Mouse (Mus musculus) CH12.LX (cell line): ENCODE measurements around the gene Gm26566. TPM values are rescaled to one million over a fixed set of nuclear protein-coding genes. Genes with fewer than 3 reads are reported as not detected.

ENCODE experiments used
- DNase-seq: peaks from one replicate; pipeline ENCODE4 v3.0.0-alpha.2; 2013; ENCODE audit errors: extremely low read depth
- H3K27ac ChIP-seq: 2 replicates; pipeline ENCODE4 v1.5.1; 2012; ENCODE audit warnings: low read depth, mild to moderate bottlenecking, control low read depth, moderate library complexity; ENCODE audit not compliant: insufficient read depth
- H3K27me3 ChIP-seq: replicated peaks from 2 replicates; pipeline ENCODE3; 2012; ENCODE audit warnings: inconsistent platforms
- H3K36me3 ChIP-seq, 2 experiments: replicated peaks in 1 of 2; 2 replicates each; pipeline versions ENCODE3 to v1.6.1; 2012; ENCODE audit warnings: inconsistent platforms in 1 of 2, low read length in 1 of 2, mild to moderate bottlenecking in 1 of 2, mixed read lengths in 1 of 2, moderate library complexity in 1 of 2; ENCODE audit not compliant: control insufficient read depth in 1 of 2, insufficient read depth in 1 of 2
- H3K4me1 ChIP-seq, 2 experiments: 2 replicates each; pipeline ENCODE4 v1.6.1; 2012; ENCODE audit warnings: inconsistent platforms in 1 of 2, moderate library complexity in 1 of 2; ENCODE audit not compliant: insufficient read depth in 2 of 2, control insufficient read depth in 1 of 2
- H3K4me2 ChIP-seq: 2 replicates; pipeline ENCODE4 v1.6.1; 2012; ENCODE audit warnings: low read depth, mild to moderate bottlenecking, control low read depth; ENCODE audit not compliant: poor library complexity, insufficient read depth, severe bottlenecking
- H3K4me3 ChIP-seq, 3 experiments: fragments of 150-350 bp in 1 of 3; sonication (generic) in 1 of 3; replicated peaks in 1 of 3; 2 replicates each; pipeline versions ENCODE3 to v1.5.1; 2011 to 2012; ENCODE audit warnings: low read depth in 2 of 3, low read length in 2 of 3, mild to moderate bottlenecking in 2 of 3, moderate library complexity in 2 of 3, control low read depth in 1 of 3, improper control_type of control experiment in 1 of 3, inconsistent platforms in 1 of 3, mixed read lengths in 1 of 3; ENCODE audit not compliant: poor library complexity in 1 of 3
- H3K79me2 ChIP-seq: replicated peaks from 2 replicates; pipeline ENCODE4 v1.6.1; 2012; ENCODE audit warnings: mild to moderate bottlenecking, moderate library complexity; ENCODE audit not compliant: control insufficient read depth, poor library complexity, insufficient read depth, severe bottlenecking; ENCODE audit errors: extremely low read depth
- H3K9ac ChIP-seq: 2 replicates; pipeline ENCODE4 v1.6.1; 2012; ENCODE audit warnings: low read depth, mild to moderate bottlenecking, control low read depth, moderate library complexity; ENCODE audit not compliant: insufficient read depth
- H3K9me3 ChIP-seq: replicated peaks from 2 replicates; pipeline ENCODE3; 2012; ENCODE audit warnings: low read length, inconsistent platforms, mixed read lengths
- BHLHE40 ChIP-seq: IDR thresholded peaks from 2 replicates; pipeline ENCODE4 v1.6.1; 2011; ENCODE audit warnings: mild to moderate bottlenecking, low read depth, low read length, improper control_type of control experiment
- CTCF ChIP-seq, 2 experiments: IDR thresholded peaks in 1 of 2; conservative IDR thresholded peaks in 1 of 2; 2 replicates each; pipeline ENCODE4 v1.5.1; 2011 to 2012; ENCODE audit warnings: low read depth in 2 of 2, low read length in 2 of 2, improper control_type of control experiment in 1 of 2, inconsistent platforms in 1 of 2, mild to moderate bottlenecking in 1 of 2, moderate library complexity in 1 of 2
- E2F4 ChIP-seq: IDR thresholded peaks from 2 replicates; pipeline ENCODE4 v1.6.1; 2011; ENCODE audit warnings: low read depth, low read length, improper control_type of control experiment; ENCODE audit not compliant: insufficient replicate concordance
- ELF1 ChIP-seq: IDR thresholded peaks from 2 replicates; pipeline ENCODE4 v1.6.1; 2014; ENCODE audit warnings: low read depth, mild to moderate bottlenecking, inconsistent platforms, low read length, improper control_type of control experiment
- HCFC1 ChIP-seq: IDR thresholded peaks from 2 replicates; pipeline ENCODE4 v1.6.1; 2012; ENCODE audit warnings: low read depth, mild to moderate bottlenecking, inconsistent platforms, low read length, improper control_type of control experiment
- IRF4 ChIP-seq: IDR thresholded peaks from 2 replicates; pipeline ENCODE4 v1.6.1; 2014; ENCODE audit warnings: low read depth, mild to moderate bottlenecking, inconsistent platforms, low read length, improper control_type of control experiment
- JUND ChIP-seq: conservative IDR thresholded peaks from 2 replicates; pipeline ENCODE4 v1.6.1; 2011; ENCODE audit warnings: low read depth, low read length, improper control_type of control experiment
- MAFK ChIP-seq: IDR thresholded peaks from 2 replicates; pipeline ENCODE4 v1.6.1; 2011; ENCODE audit warnings: low read length, improper control_type of control experiment; ENCODE audit not compliant: insufficient replicate concordance
- MAX ChIP-seq: IDR thresholded peaks from 2 replicates; pipeline ENCODE4 v1.6.1; 2011; ENCODE audit warnings: low read length, improper control_type of control experiment
- MXI1 ChIP-seq: IDR thresholded peaks from 2 replicates; pipeline ENCODE4 v1.6.1; 2011; ENCODE audit warnings: mild to moderate bottlenecking, low read depth, low read length, improper control_type of control experiment
- MYC ChIP-seq: IDR thresholded peaks from 2 replicates; pipeline ENCODE4 v1.6.1; 2011; ENCODE audit warnings: low read depth, mild to moderate bottlenecking, improper control_type of control experiment, low read length
- NELFE ChIP-seq: IDR thresholded peaks from 2 replicates; pipeline ENCODE4 v1.6.1; 2011; ENCODE audit warnings: low read depth, low read length, improper control_type of control experiment
- RAD21 ChIP-seq: IDR thresholded peaks from 2 replicates; pipeline ENCODE4 v1.6.1; 2011; ENCODE audit warnings: low read depth, mild to moderate bottlenecking, low read length, improper control_type of control experiment, moderate library complexity
- SMC3 ChIP-seq: IDR thresholded peaks from 2 replicates; pipeline ENCODE4 v1.6.1; 2011; ENCODE audit warnings: low read depth, low read length, improper control_type of control experiment
- USF1 ChIP-seq: IDR thresholded peaks from 2 replicates; pipeline ENCODE4 v1.6.1; 2014; ENCODE audit warnings: low read depth, mild to moderate bottlenecking, inconsistent platforms, low read length, improper control_type of control experiment
- USF2 ChIP-seq: conservative IDR thresholded peaks from 2 replicates; pipeline ENCODE4 v1.6.1; 2011; ENCODE audit warnings: low read depth, low read length, improper control_type of control experiment
- dilution Hi-C: fragments of 300-500 bp; cut with MboI; formaldehyde crosslinking; loops from 2 replicates; pipeline ENCODE4 v1.14.3; 2020; ENCODE audit warnings: low sequenced_read_pairs; ENCODE audit not compliant: extremely low pct_unique_long_range_greater_than_20kb, extremely low pct_ligation_motif_present
- in situ Hi-C: fragments of 300-500 bp; cut with MboI; formaldehyde crosslinking; loops from 3 replicates; pipeline ENCODE4 v1.14.3; 2019; ENCODE audit warnings: low sequenced_read_pairs, low pct_ligation_motif_present, low pct_unique_long_range_greater_than_20kb, mixed read lengths
- polyA plus RNA-seq: library from polyadenylated mRNA; unstranded; fragments of >175 nt; gene quantifications from 2 replicates; pipeline ENCODE4 v1.2.1, GENCODE M21; 2012; ENCODE audit warnings: low read depth; ENCODE audit not compliant: insufficient read length
- total RNA-seq, 2 experiments: library from RNA; depleted of rRNA; stranded (reverse); fragments of 300-350 nt in 1 of 2; fragments of >200 nt in 1 of 2; gene quantifications; 2 replicates each; pipeline ENCODE4 v1.2.3; 2012 to 2014

Gene Gm26566
- total and polyA plus RNA-seq, 3 experiments = 0.49 to 11.9 TPM; not detected in 1

GRCm38 (mm10) chr4:88681353-88681752, 40.3 kb upstream of the Gm26566 start:
- H3K4me2 ChIP-seq = peak overlapping the region; percentile 78
- H3K79me2 ChIP-seq = no peaks in the 10 kb centered on the region
- no peaks in the 10 kb centered on the region for H3K36me3 ChIP-seq
- DNase-seq = no peak
- dilution Hi-C loops (no loop called here), in situ Hi-C loops (no loop called here)
- peaks cover 0 to 8% of the 10 kb centered on the region in 2 experiments; a peak in 1 of 4 replicates for H3K4me1 ChIP-seq
- no peaks in the 10 kb centered on the region for H3K9me3 ChIP-seq
- TF ChIP-seq ELF1 = no peak
- TF ChIP-seq CTCF (conservative IDR thresholded peaks at IDR 0.05 in 1 of 2, IDR thresholded peaks at IDR 0.05 in 1 of 2; ENCODE audit: low read depth in 2 of 2, low read length in 2 of 2) = no peak
- no peak for TF ChIP-seq USF2
- no peak for TF ChIP-seq IRF4
- TF ChIP-seq MXI1 = no peak
- no peak for TF ChIP-seq USF1
- no peak for TF ChIP-seq RAD21
- TF ChIP-seq BHLHE40 = no peak
- TF ChIP-seq HCFC1 = no peak
- no peak for TF ChIP-seq NELFE
- no peak for TF ChIP-seq MAFK
- no peak for TF ChIP-seq E2F4
- TF ChIP-seq MYC = no peak
- no peak for TF ChIP-seq MAX
- TF ChIP-seq JUND = no peak
- TF ChIP-seq SMC3 = no peak
- TF ChIP-seq, all 38 proteins: peak for 0
- Histone ChIP-seq H3K9ac (no peak overlapping the region), H3K27me3 (no peaks in the 10 kb centered on the region), H3K4me3 (no peak overlapping the region), H3K27ac (no peak overlapping the region)

- Histone ChIP-seq H3K9me3 (no peaks in the 10 kb centered on the region), H3K36me3 (no peaks in the 10 kb centered on the region), H3K4me1 (peaks cover 0 to 8% of the 10 kb centered on the region in 2 experiments; a peak in 1 of 4 replicates)
These were observed 37.8 kb upstream of the Gm26566 start, which contains the start of gene Ifna2 for GRCm38 (mm10) chr4:88683812-88684211. TSS of gene Ifna2 (minus strand) at chr4:88683912.

More at GRCm38 (mm10) chr4:88683812-88684211, 37.8 kb upstream of the Gm26566 start, which contains the start of gene Ifna2:
- Histone ChIP-seq H3K4me3 (no peak within 1 kb of the TSS), H3K27me3 (peaks cover 4% of the 10 kb centered on the region), H3K4me2 (no peak within 1 kb of the TSS), H3K79me2 (no peaks in the 10 kb centered on the region), H3K27ac (no peak within 1 kb of the TSS), H3K9ac (no peak within 1 kb of the TSS)
- in situ Hi-C loops (no loop called here), dilution Hi-C loops (no loop called here)
- DNase-seq = no peak
- no peak for TF ChIP-seq MAFK
